Mouse (Mus musculus) hindbrain, embryonic 14.5 days (tissue): ENCODE data around the gene Tacstd2. TPM values are rescaled to one million over a fixed set of nuclear protein-coding genes. Genes with fewer than 3 reads are reported as not detected.

Source experiments
- ATAC-seq: fragments of 200-750 bp; cut with Nextera tagmentation; 2 replicates; pipeline ENCODE4 v1.8.0; 2017; ENCODE audit warnings: moderate number of reproducible peaks, mild to moderate bottlenecking, moderate TSS enrichment, moderate library complexity; ENCODE audit not compliant: low FRiP score
- DNase-seq: peaks from one replicate; pipeline ENCODE4 v3.0.0-alpha.2; 2015; ENCODE audit warnings: low spot score
- H3K27ac ChIP-seq: fragments of 300-500 bp; sonication (generic); 2 replicates; pipeline ENCODE4 v1.5.1; 2014; ENCODE audit warnings: mild to moderate bottlenecking, moderate library complexity
- H3K27me3 ChIP-seq: fragments of 300-500 bp; sonication (generic); 2 replicates; pipeline ENCODE4 v1.6.1; 2014; ENCODE audit warnings: mild to moderate bottlenecking, low read length, mixed read lengths; ENCODE audit not compliant: control insufficient read depth, insufficient read depth
- H3K36me3 ChIP-seq: fragments of 300-500 bp; sonication (generic); replicated peaks from 2 replicates; pipeline ENCODE4 v1.6.1; 2014; ENCODE audit not compliant: control insufficient read depth, insufficient read depth
- H3K4me1 ChIP-seq: fragments of 300-500 bp; sonication (generic); replicated peaks from 2 replicates; pipeline ENCODE4 v1.6.1; 2014; ENCODE audit warnings: antibody characterized with exemption, low read length, mixed read lengths; ENCODE audit not compliant: control insufficient read depth, insufficient read depth
- H3K4me2 ChIP-seq: fragments of 300-500 bp; sonication (generic); replicated peaks from 2 replicates; pipeline ENCODE4 v1.6.1; 2014; ENCODE audit warnings: mild to moderate bottlenecking, moderate library complexity
- H3K4me3 ChIP-seq: fragments of 300-500 bp; sonication (generic); replicated peaks from 2 replicates; pipeline ENCODE4 v1.5.1; 2014; ENCODE audit warnings: mild to moderate bottlenecking, low read length
- H3K9ac ChIP-seq: fragments of 300-500 bp; sonication (generic); 2 replicates; pipeline ENCODE4 v1.6.1; 2014
- H3K9me3 ChIP-seq: fragments of 300-500 bp; sonication (generic); 2 replicates; pipeline ENCODE4 v1.6.1; 2016; ENCODE audit warnings: low read length; ENCODE audit not compliant: control insufficient read depth
- WGBS: fragments of 180-500 bp; shearing (Covaris S2); extraction: QIAGEN DNeasy Blood & Tissue Kit; methylation state at CpG from one replicate; pipeline ENCODE4 v1.1.7; 2014; 5-methylcytosine and 5-hydroxymethylcytosine counted together
- polyA plus RNA-seq: library from polyadenylated mRNA; unstranded; fragments of >200 nt; fragmentation: Nextera tagmentation; extraction: Ambion mirVana; gene quantifications from 2 replicates; pipeline ENCODE4 v1.2.1, GENCODE M21; 2014

The Tacstd2 gene
- polyA plus RNA-seq: 0.85 and 0.94 TPM in 2 replicates

DNA sequence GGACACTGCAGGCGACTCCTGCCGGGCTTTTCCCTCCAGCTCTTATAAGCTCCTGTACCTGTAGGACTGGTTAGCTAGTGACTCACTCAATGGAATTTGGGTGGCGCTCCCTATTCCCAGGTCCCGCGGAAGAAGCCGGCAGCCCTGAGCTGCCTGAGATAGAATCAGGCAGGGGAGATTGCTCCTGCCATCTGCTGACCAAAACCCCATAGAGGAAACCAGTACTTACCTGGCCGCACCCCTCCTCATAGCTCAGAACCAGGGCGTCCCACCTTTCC lies at the start of gene Tacstd2:
Gene Tacstd2 (minus strand): TSS at position 20 of the 278 bp plus-strand sequence.
- Histone ChIP-seq H3K27me3 (peaks cover 73% of the 10 kb centered on the region), H3K36me3 (no peaks in the 10 kb centered on the region)
- peak; percentile 10; the same call in 1 of the 2 replicates for ATAC-seq

DNA sequence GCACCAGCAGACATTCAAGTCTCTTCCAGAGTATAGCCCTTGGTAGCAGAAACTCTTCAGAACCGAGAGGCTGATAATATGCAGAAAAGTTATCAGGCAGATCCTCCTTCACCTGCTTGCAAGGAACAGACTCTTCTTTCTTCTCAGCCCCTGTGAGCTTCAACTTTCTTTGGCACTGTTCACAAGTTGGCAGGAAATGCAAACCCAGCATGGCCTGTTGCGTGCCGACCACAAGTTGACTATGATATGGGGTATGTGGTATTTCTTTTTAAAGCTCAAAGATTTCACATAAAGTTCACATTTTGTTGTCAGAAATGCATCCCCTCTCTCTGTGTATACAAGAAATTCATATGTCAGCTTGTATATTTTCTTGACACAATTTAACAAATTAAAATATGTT lies 30.7 kb upstream of the Tacstd2 start:
- H3K27me3 ChIP-seq: no peaks in the 10 kb centered on the region
- H3K4me3 ChIP-seq: no peak overlapping the region
- no peaks in the 10 kb centered on the region for H3K9me3 ChIP-seq
- no peak overlapping the region for H3K4me2 ChIP-seq
- H3K27ac ChIP-seq: no peak overlapping the region
- no peaks in the 10 kb centered on the region for H3K36me3 ChIP-seq
- H3K9ac ChIP-seq: no peak overlapping the region
- ATAC-seq (no peak), DNase-seq (no peak)
- 93% methylated on average over 3 of the region's 3 CpGs for WGBS
- no peaks in the 10 kb centered on the region for H3K4me1 ChIP-seq

More for the DNA sequence above, at the start of gene Tacstd2:
- Histone ChIP-seq H3K4me3 (peak within 1 kb of the TSS; percentile 53), H3K4me1 (peaks cover 13% of the 10 kb centered on the region; the same call in 1 of the 2 replicates), H3K27ac (no peak within 1 kb of the TSS), H3K4me2 (peak within 1 kb of the TSS; percentile 91), H3K9me3 (no peaks in the 10 kb centered on the region), H3K9ac (peak within 1 kb of the TSS; percentile 44)
- DNase-seq: no peak
- 9% methylated on average over 8 of the region's 8 CpGs for WGBS

DNA sequence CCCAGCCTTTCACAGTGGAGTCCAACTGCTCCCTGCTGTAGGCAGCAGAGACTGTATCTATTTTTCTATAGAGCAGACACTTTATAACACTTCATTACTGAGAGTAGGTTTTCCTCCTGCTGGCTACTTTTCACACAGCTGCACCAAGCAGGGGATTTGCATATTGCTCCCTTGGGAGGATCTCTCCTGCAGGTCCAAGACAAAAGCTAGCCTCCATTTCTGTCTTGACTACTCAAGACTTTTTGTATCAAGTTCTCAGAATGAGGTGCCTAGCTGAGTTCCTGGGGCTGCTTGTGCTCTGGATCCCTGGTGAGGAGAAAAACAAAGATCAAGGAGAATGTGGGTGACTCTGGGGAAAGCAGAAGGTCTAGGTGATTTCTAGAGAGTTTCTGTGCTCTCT lies 19.8 kb upstream of the Tacstd2 start:
- no peak overlapping the region for H3K9ac ChIP-seq
- H3K4me3 ChIP-seq: no peak overlapping the region
- no peak overlapping the region for H3K4me2 ChIP-seq
- H3K9me3 ChIP-seq: no peaks in the 10 kb centered on the region
- no peaks in the 10 kb centered on the region for H3K27me3 ChIP-seq
- DNase-seq (no peak), ATAC-seq (no peak)
- H3K27ac ChIP-seq: no peak overlapping the region
- no peaks in the 10 kb centered on the region for H3K4me1 ChIP-seq
- H3K36me3 ChIP-seq: no peaks in the 10 kb centered on the region

DNA sequence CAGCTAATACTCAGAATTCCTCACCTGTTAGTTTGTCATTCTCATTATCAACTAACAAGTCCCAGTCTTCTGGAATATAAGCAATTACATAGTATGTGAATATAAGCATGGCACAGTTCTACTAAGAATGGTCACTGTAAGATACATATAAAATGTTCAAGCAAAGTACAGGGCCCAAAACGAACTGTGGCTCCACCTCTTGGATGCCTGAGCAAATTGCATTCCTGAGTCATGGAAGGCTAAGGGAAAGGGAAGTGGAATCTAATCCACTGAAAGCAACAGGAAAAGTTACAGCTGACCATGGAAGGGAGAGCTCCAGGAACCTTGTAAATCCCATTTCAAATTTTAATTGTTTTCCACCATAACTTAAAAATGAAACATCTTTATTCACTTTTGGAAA lies 14.0 kb upstream of the Tacstd2 start:
- no peak overlapping the region for H3K4me3 ChIP-seq
- no peaks in the 10 kb centered on the region for H3K27me3 ChIP-seq
- no peaks in the 10 kb centered on the region for H3K36me3 ChIP-seq
- H3K9me3 ChIP-seq: no peaks in the 10 kb centered on the region
- no peak for ATAC-seq
- no peaks in the 10 kb centered on the region for H3K4me1 ChIP-seq
- DNase-seq: no peak
- no peak overlapping the region for H3K27ac ChIP-seq
- H3K4me2 ChIP-seq: no peak overlapping the region
- 19% methylated on average over 1 of the region's 1 CpGs for WGBS
- no peak overlapping the region for H3K9ac ChIP-seq

DNA sequence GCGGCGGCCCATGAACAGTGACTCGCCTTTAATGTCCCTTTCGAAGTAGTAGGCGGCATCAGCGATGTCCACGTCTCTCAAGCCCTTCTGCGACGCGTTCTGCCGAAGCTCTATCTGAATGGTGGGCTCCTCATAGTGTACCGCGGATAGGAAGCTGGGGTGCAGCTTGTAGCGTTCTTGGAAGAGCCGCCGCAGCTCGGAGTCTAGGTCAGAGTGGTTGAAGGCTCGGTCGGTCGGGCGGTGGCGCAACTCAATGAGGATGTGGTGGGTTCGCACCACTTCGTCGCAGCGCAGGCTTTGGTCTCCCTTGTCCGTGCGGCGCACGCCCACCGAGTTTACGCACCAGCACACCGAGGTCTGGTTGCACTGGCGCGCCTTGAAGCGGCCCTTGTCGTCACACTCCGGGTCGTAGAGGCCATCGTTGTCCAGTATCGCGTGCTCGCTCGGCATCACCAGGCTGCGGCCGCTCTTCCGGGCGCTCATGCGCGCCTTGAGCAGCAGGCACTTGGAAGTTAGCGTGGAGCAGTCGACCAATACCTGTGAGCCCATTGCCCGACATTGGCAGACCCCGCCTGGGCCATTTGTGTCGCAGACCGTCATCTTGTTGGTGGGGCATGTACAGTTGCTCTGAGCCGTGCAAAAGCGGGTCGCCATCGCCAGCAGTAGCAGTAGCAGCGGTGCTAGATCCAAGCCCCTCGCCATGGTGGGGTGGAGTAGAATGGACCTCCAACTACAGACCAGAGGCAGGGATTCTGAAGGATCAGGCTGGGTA lies 405 bp downstream of the Tacstd2 start:
- DNase-seq (peak; percentile 49), ATAC-seq (peak; percentile 78)
- peaks cover 77% of the 10 kb centered on the region for H3K27me3 ChIP-seq
- H3K4me2 ChIP-seq: peak overlapping the region; percentile 91
- H3K9me3 ChIP-seq: no peaks in the 10 kb centered on the region
- H3K27ac ChIP-seq: no peak overlapping the region
- H3K4me3 ChIP-seq: peak overlapping the region; percentile 53
- peak overlapping the region; percentile 44 for H3K9ac ChIP-seq
- peaks cover 13% of the 10 kb centered on the region; the same call in 1 of the 2 replicates for H3K4me1 ChIP-seq
- WGBS: 1% methylated on average over 62 of the region's 62 CpGs
- no peaks in the 10 kb centered on the region for H3K36me3 ChIP-seq

DNA sequence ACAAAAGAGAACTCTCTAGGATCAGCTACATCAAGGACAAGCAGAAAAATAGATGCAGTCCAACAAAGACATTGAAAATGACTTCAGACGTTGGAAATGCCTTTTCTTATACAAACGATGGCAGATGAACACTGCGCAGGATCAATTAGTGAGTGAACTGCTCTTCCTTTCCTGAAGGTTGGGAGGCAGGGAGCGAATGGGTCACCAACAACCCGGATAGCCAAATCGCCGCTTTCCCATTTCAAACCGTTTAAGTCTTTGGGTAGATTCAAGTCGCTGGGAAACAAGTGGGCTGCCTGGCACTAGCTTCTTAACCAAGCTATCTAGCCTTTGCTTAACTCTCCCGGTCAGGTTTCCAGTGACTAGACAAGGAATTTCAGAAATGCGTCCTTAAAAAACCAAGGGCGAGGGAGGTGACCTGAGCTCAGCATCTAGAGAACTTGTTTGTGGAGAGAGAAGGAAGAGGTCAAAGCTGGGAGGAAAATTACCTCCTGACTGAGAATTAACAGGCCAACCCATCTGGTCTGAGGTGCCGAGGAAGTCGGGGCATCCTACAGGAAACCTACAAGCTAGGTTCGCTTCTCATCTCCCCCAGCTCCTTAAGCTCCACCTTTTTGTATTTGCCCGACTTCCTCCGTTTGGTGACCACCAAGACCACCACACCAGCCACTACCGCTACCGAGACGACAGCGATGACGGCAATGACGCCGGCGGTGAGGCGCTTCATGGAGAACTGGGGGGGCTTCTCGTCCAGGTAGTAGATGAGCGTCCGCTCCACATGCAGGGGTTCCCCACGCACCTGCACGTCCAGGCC lies 1.2 kb downstream of the Tacstd2 start:
- peak overlapping the region; percentile 91 for H3K4me2 ChIP-seq
- no peak overlapping the region for H3K27ac ChIP-seq
- peaks cover 81% of the 10 kb centered on the region for H3K27me3 ChIP-seq
- peak; percentile 27 for DNase-seq
- peak overlapping the region; percentile 44 for H3K9ac ChIP-seq
- peak overlapping the region; percentile 53 for H3K4me3 ChIP-seq
- H3K4me1 ChIP-seq: peaks cover 13% of the 10 kb centered on the region; the same call in 1 of the 2 replicates
- WGBS: 9% methylated on average over 31 of the region's 31 CpGs
- peak; percentile 25 for ATAC-seq
- H3K36me3 ChIP-seq: no peaks in the 10 kb centered on the region
- H3K9me3 ChIP-seq: no peaks in the 10 kb centered on the region

DNA sequence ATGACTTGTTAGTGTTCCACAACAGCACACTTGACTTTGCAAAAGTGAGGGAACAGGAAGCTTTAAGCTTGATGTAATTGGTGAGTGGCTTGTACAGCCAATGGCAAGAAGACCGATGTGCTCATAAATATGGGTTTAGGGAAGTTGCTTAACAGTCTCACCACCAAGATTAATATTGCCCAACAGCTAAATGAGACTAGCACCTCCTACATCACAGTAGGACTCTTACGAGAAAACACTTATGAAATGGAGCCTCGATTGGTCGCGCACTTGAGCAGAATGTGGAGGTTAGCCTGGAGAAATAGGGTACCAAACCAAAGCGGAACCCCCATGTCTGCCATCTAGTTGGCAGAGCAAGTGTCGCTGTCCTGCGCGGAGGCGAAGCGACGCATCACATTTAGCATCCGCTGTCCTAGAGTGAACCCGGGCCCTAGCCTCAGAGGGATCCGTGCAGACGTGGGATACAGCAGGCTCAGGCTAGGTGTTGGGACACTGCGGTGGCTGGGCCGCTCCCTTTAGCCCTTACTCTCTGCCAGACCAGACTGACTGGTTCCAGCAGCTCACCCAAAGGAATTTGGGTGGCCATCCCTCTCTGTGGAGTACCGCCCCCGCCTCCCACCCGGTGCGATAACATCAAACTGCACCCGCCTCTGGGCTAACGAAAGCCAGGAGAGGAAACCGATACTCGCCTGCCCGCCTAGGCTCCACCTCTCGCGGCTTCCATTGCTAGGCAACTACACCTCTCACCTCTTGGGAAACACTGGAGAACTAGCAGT lies 2.7 kb downstream of the Tacstd2 start:
- Histone ChIP-seq H3K27me3 (peaks cover 76% of the 10 kb centered on the region), H3K4me2 (peak overlapping the region; percentile 42), H3K4me3 (peak overlapping the region; percentile 19; the same call in 1 of the 2 replicates), H3K27ac (no peak overlapping the region), H3K36me3 (no peaks in the 10 kb centered on the region), H3K4me1 (peaks cover 13% of the 10 kb centered on the region; the same call in 1 of the 2 replicates), H3K9ac (0 out of 2 replicates have a peak overlapping the region, but pooled peaks have one; percentile 28), H3K9me3 (0 out of 2 replicates have a peak, but pooled peaks cover 2% of the 10 kb centered on the region)
- WGBS: 10% methylated on average over 29 of the region's 29 CpGs
- ATAC-seq: peak; percentile 41
- DNase-seq: peak; percentile 33

DNA sequence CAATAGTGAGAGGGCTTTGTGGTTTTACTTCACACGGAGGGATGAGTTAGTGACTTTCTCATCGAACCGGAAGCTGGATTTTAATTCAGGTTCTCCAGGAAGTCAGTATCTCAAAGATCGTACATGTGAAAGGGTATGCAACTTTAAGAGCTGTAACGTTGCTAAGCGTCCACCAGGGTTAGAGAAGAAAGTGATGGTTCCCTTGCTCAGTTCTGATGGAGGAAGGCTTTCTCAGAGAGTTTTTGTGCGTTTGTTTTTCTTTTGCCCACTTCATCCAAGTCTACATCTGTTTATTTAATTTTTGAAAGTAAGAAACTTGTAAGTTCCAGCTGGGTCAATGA lies 3.8 kb downstream of the Tacstd2 start:
- no peak overlapping the region for H3K9ac ChIP-seq
- WGBS: 71% methylated on average over 7 of the region's 7 CpGs
- no peaks in the 10 kb centered on the region for H3K36me3 ChIP-seq
- 0 out of 2 replicates have a peak, but pooled peaks cover 6% of the 10 kb centered on the region for H3K9me3 ChIP-seq
- no peak overlapping the region for H3K4me3 ChIP-seq
- H3K4me2 ChIP-seq: no peak overlapping the region
- ATAC-seq (no peak), DNase-seq (no peak)
- H3K4me1 ChIP-seq: peaks cover 13% of the 10 kb centered on the region; the same call in 1 of the 2 replicates
- peaks cover 68% of the 10 kb centered on the region for H3K27me3 ChIP-seq
- no peak overlapping the region for H3K27ac ChIP-seq
